Mouse (Mus musculus) embryonic fibroblast, embryonic 13.5 days (primary cell): ENCODE measurements around the gene Itgb2. TPM values are rescaled to one million over a fixed set of nuclear protein-coding genes. Genes with fewer than 3 reads are reported as not detected.

Experiments used
- H3K27ac ChIP-seq: 2 replicates; pipeline ENCODE4 v1.5.1; 2012; ENCODE audit warnings: low read length, control low read depth, inconsistent platforms; ENCODE audit not compliant: insufficient read depth
- H3K4me1 ChIP-seq: 2 replicates; pipeline ENCODE4 v1.6.1; 2011; ENCODE audit warnings: low read length; ENCODE audit not compliant: control insufficient read depth, insufficient read depth
- H3K4me3 ChIP-seq: 2 replicates; pipeline ENCODE4 v1.5.1; 2011; ENCODE audit warnings: mild to moderate bottlenecking, control low read depth, low read length; ENCODE audit not compliant: insufficient read depth
- CTCF ChIP-seq: IDR thresholded peaks from 2 replicates; pipeline ENCODE4 v1.5.1; 2011; ENCODE audit warnings: mild to moderate bottlenecking, control low read depth, low read length, moderate library complexity, borderline replicate concordance; ENCODE audit not compliant: insufficient read depth
- POLR2A ChIP-seq: IDR thresholded peaks from 2 replicates; pipeline ENCODE4 v1.6.1; 2011; ENCODE audit warnings: low read depth, mild to moderate bottlenecking, control low read depth, low read length, moderate library complexity
- polyA plus RNA-seq: library from polyadenylated mRNA; stranded (reverse); fragments of >200 nt; gene quantifications from 2 replicates; pipeline ENCODE4 v1.2.4, GENCODE M21; 2011; ENCODE audit warnings: low read depth; ENCODE audit not compliant: missing spikeins, insufficient read length

The Itgb2 gene
- polyA plus RNA-seq, 1 experiment, result 1.4 TPM

DNA sequence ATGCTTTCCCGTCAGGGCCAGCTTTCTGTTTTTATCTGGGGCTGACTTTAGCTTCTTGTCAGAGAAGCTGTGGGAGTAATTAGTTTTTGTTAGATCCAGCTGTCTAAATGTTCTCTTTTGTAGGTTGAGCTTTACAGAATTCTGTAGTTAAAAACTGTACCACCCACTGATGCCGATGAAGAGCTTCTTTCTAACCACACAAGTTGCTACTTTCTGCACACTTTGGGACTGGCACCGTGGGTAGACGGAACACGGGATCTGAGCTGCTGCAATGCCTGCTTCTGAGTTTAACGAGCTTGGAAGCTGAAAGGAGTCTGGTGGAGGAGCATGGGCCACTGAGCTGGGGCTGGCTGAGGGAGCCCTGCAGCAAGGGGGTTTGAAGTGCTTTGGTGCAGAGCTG is 61.5 kb downstream of the Itgb2 start:
- Histone ChIP-seq H3K4me1 (no peaks in the 10 kb centered on the region), H3K4me3 (no peak overlapping the region), H3K27ac (no peak overlapping the region)
- TF ChIP-seq POLR2A (no peak), CTCF (no peak)

DNA sequence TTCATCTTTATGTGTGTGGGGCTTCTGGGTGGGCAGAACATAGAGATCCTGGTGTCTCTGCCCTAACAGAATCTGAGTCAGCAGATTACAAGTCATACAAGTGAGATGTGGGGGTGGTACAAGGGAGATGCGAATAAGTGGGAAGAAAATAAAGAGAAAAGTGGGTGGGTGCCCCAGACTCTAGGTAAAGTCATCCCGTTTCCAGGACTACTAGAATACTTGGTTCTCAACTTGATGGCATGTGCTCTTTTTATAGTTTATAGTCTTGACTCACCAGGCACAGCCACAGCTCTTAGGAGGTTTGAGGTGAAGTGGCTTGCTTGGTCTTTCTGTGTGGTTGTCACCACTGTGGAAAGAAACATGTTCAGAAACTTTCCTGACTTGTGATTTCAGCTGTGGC is 66.0 kb downstream of the Itgb2 start:
- H3K27ac ChIP-seq, result no peak overlapping the region
- H3K4me1 ChIP-seq, result no peaks in the 10 kb centered on the region
- TF ChIP-seq CTCF (no peak), POLR2A (no peak)
- H3K4me3 ChIP-seq, result no peak overlapping the region

DNA sequence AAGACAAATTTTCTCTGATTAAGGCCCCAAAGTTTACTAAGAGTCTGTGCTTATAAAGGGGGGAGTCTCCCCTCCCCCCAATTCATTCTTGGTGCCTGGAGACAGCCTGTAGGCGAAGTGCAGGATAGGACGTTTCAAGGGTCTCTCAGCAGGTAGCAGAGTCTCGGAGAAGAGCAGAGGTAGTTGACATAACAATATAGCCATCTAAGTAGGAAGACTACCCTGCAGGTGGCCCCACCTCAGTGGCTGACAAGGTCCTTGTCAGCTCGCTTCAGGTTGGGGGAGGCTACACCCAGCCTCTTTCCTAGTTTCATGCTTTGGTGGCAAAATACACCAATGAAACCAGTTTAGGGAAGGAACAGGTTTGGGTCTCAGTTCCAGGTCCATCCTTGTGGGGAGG is 73.0 kb downstream of the Itgb2 start:
- TF ChIP-seq CTCF, result no peak
- no peak for TF ChIP-seq POLR2A
- no peak overlapping the region for H3K4me3 ChIP-seq
- H3K27ac ChIP-seq, result no peak overlapping the region
- H3K4me1 ChIP-seq, result no peaks in the 10 kb centered on the region

DNA sequence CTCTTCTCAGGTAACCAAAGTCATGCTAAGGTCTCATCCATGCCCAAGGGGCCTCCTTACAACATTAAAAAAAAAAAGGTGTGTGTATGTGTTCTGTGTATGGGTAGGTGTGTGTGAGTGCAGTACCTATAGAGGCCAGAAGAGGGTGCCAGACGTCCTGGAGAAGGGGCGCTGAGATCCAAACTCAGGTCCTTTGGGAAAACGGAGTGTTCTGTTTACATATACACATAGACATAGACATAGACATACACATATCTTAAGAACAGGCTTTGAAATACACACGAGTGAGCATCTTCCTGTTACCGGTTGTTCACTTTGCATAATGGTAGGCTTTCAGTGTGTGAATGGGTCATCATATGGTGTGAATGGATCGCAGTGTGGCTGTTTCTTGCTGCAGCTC is 74.1 kb downstream of the Itgb2 start:
- no peak overlapping the region for H3K27ac ChIP-seq
- no peak for TF ChIP-seq POLR2A
- TF ChIP-seq CTCF, result no peak
- no peak overlapping the region for H3K4me3 ChIP-seq
- no peaks in the 10 kb centered on the region for H3K4me1 ChIP-seq

DNA sequence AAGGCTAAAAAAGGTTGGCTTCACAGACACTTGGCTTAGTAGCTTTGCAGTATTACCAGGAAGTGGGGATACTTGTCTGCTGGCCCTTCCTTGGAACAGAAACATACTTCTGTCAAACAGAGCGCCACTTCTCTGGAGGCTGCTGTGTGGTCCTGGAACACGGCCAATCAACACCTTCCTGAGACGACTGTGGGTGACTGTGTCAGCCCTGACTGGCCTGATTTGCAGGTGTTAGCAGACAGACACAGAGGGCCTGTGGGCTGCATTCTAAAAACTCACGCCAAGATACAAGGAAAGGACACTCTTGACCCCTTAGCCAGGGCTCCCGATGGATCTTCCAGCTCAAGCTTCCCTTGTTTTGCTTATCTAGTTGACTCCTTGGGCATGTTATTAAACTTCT is 74.9 kb downstream of the Itgb2 start:
- Histone ChIP-seq H3K4me1 (no peaks in the 10 kb centered on the region), H3K27ac (no peak overlapping the region), H3K4me3 (no peak overlapping the region)
- TF ChIP-seq POLR2A, result no peak
- TF ChIP-seq CTCF, result no peak

DNA sequence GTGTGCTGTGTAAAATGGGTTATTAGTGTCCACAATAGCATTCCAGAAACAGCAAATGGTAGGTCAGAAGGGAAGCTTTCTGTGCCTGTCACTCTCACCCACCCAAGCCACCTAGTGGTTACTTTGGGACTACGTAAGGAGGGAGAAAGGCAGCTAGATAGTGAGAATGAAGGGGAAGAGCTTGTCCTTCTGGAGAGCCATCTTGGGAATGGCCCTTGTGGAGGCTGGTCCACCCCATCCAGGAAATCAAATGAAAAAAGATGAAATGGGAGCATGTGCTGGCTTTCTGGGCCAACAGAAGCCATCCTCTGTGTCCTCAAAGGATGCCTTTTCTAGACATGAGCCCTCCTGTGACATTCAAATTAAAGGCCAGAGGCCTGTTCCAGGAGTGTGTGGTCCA is 75.3 kb downstream of the Itgb2 start:
- H3K4me1 ChIP-seq, result no peaks in the 10 kb centered on the region
- no peak for TF ChIP-seq CTCF
- H3K4me3 ChIP-seq, result no peak overlapping the region
- H3K27ac ChIP-seq, result peak overlapping the region; percentile 85

DNA sequence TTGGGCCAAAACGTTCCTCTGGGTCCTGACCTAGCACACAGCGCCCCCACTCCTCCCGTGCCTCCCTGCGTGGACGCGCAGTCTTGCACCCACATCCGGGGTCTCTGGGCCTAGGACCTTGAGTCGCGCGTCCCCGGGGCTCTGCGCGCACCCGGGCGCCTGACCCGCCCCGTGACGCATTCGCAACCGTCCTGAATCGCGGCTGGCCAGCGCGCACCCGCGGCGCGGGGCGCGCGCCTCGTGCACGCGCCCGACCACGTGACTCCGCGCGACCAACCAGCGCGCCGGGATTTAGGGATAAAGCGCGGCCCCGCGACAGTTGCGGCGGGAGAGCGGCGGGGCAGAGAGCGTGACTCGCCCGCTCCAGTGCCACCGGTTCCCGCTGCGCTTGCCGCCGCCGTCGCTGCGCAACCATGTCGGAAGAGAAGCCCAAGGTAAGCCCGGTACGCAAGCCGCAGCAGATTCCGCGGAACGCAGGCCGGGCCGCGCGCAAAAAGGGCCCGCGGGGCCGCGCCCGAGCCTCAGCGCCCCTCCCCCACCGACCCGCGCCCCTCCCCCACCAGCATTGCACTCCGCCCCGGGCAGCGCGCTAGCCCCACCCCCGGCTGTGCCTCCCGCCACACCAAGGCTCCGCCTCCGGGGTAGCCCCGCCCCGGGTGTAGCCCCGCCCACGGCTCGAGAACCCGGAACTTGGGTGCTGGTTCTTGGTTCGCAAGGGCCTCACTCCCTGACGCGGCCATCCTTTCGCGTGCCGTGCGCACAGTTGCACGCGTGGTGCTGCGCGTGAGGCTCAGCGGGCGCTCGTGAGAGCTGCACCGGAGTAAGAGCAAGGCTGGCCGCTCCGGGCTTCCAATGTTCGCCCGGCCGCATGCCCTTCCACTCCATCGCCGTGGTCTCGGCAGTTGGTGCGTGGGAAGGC is 76.1 kb downstream of the Itgb2 start, which contains the start of the genes Sumo3 and Gm49325:
Sumo3 (plus strand) TSS at position 190 of the 919 bp plus-strand sequence.
Gm49325 (plus strand) TSS at position 290 of the 919 bp plus-strand sequence.
- H3K27ac ChIP-seq, result peak within 1 kb of the TSS; percentile 85
- TF ChIP-seq POLR2A (peak; percentile 90), CTCF (0 out of 2 replicates have a peak, but pooled peaks have one; percentile 10)
- no peaks in the 10 kb centered on the region for H3K4me1 ChIP-seq
- H3K4me3 ChIP-seq, result peak within 1 kb of the TSS; percentile 62

DNA sequence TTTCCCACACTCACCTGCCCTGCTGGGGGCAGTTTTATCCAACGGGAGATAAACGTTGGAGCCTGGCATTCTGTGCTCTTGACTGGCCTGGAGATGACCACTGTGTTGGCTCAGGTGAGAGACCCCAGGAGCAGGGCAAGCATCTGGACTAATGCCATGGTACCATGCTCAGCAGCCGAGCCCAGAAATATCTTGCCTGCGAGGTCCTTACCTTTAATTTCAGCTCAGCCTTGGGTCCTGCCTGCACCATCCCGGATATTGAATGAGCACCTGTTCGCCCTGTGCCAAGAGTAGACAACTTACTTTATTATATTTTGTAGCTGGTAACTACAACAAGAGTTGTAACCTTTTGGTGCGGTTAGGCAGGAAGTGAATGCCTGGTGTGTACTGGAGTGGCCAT is 76.8 kb downstream of the Itgb2 start:
- TF ChIP-seq POLR2A (no peak), CTCF (no peak)
- H3K4me1 ChIP-seq, result 0 out of 2 replicates have a peak, but pooled peaks cover 2% of the 10 kb centered on the region
- H3K4me3 ChIP-seq, result peak overlapping the region; percentile 62
- H3K27ac ChIP-seq, result peak overlapping the region; percentile 5; the same call in 1 of the 2 replicates

DNA sequence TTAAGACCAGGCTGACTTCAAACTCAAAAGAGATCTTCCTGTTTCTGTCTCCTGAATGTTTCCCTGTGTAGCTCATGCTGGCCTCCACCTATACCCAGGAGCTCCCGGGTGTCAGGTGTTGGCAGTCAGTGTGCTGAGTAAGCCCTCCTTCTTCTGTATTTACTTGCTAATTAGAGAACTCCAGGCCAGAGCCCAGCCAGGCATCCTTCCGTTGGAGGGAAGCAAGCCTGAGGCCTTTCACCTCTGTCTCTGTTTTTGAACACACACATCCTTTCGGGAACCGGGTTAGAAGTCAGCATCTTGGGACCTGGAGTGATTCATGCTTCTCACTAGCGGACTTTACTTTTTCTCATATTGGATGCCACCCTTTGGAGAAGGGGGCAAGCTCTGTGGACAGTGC is 77.4 kb downstream of the Itgb2 start:
- TF ChIP-seq CTCF (no peak), POLR2A (no peak)
- peak overlapping the region; percentile 62; the same call in 1 of the 2 replicates for H3K4me3 ChIP-seq
- no peak overlapping the region for H3K27ac ChIP-seq
- H3K4me1 ChIP-seq, result 0 out of 2 replicates have a peak, but pooled peaks cover 2% of the 10 kb centered on the region

DNA sequence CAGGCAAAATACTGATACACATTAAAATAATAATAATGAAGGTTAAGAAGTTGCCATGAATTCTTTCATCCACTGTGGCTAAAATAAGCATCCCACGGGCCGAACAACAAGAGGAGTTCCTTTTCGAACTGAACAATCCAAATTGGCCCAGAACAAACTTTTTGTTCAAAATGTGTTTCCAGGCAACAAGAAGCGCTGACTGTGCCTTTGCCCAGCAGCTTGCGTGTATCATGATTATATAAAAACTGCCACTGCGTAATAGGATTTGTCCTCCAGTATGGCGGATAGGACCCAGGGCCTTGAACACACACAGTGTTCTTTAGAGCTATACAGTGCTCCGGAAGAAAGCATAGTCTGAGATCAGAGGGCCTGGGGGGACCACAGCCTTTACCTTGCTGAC is 78.5 kb downstream of the Itgb2 start:
- 0 out of 2 replicates have a peak, but pooled peaks cover 2% of the 10 kb centered on the region for H3K4me1 ChIP-seq
- no peak for TF ChIP-seq POLR2A
- no peak for TF ChIP-seq CTCF
- H3K27ac ChIP-seq, result no peak overlapping the region
- H3K4me3 ChIP-seq, result no peak overlapping the region
